Mouse (Mus musculus) embryonic facial prominence, embryonic 11.5 days (tissue): Measurements from ENCODE around the gene Acbd3. TPM values are rescaled to one million over a fixed set of nuclear protein-coding genes. Genes with fewer than 3 reads are reported as not detected.

Experiments used
- ATAC-seq: fragments of 200-750 bp; cut with Nextera tagmentation; replicated peaks from 2 replicates; pipeline ENCODE4 v1.8.0; 2017; ENCODE audit warnings: low read depth; ENCODE audit not compliant: insufficient number of reproducible peaks, low FRiP score, low TSS enrichment
- DNase-seq: peaks from one replicate; pipeline ENCODE4 v3.0.0-alpha.2; 2015; ENCODE audit warnings: low spot score
- H3K27ac ChIP-seq: fragments of 300-500 bp; sonication (generic); replicated peaks from 2 replicates; pipeline ENCODE4 v1.5.1; 2014; ENCODE audit warnings: mild to moderate bottlenecking, low read depth, low read length, control low read depth
- H3K27me3 ChIP-seq: fragments of 300-500 bp; sonication (generic); 2 replicates; pipeline ENCODE4 v1.6.1; 2014; ENCODE audit warnings: mild to moderate bottlenecking, low read length, moderate library complexity, mixed read lengths; ENCODE audit not compliant: control insufficient read depth, insufficient read depth
- H3K36me3 ChIP-seq: fragments of 300-500 bp; sonication (generic); replicated peaks from 2 replicates; pipeline ENCODE4 v1.6.1; 2014; ENCODE audit warnings: low read depth, mild to moderate bottlenecking, low read length, moderate library complexity, mixed read lengths; ENCODE audit not compliant: control insufficient read depth, insufficient read depth
- H3K4me1 ChIP-seq: fragments of 300-500 bp; sonication (generic); 2 replicates; pipeline ENCODE4 v1.6.1; 2014; ENCODE audit warnings: low read length, mixed read lengths; ENCODE audit not compliant: control insufficient read depth, insufficient read depth
- H3K4me2 ChIP-seq: fragments of 300-500 bp; sonication (generic); 2 replicates; pipeline ENCODE4 v1.6.1; 2014; ENCODE audit warnings: low read depth, mild to moderate bottlenecking, control low read depth, low read length, moderate library complexity
- H3K4me3 ChIP-seq: fragments of 300-500 bp; sonication (generic); 2 replicates; pipeline ENCODE4 v1.5.1; 2014; ENCODE audit warnings: low read depth, low read length, control low read depth
- H3K9ac ChIP-seq: fragments of 300-500 bp; sonication (generic); replicated peaks from 2 replicates; pipeline ENCODE4 v1.6.1; 2014; ENCODE audit warnings: mild to moderate bottlenecking, control low read depth, low read length
- H3K9me3 ChIP-seq: fragments of 300-500 bp; sonication (generic); replicated peaks from 2 replicates; pipeline ENCODE4 v1.6.1; 2016; ENCODE audit warnings: mild to moderate bottlenecking, low read length, inconsistent platforms, mixed read lengths; ENCODE audit not compliant: control insufficient read depth
- WGBS: fragments of 180-500 bp; shearing (Covaris S2); extraction: QIAGEN DNeasy Blood & Tissue Kit; methylation state at CpG from one replicate; pipeline ENCODE4 v1.1.7; 2014; 5-methylcytosine and 5-hydroxymethylcytosine counted together
- polyA plus RNA-seq: library from polyadenylated mRNA; unstranded; fragments of >200 nt; fragmentation: Nextera tagmentation; extraction: Ambion mirVana; gene quantifications from 2 replicates; pipeline ENCODE4 v1.2.1, GENCODE M21; 2014

Acbd3 gene
- polyA plus RNA-seq, 1 experiment from 2014 or later: 20.3 TPM

DNA sequence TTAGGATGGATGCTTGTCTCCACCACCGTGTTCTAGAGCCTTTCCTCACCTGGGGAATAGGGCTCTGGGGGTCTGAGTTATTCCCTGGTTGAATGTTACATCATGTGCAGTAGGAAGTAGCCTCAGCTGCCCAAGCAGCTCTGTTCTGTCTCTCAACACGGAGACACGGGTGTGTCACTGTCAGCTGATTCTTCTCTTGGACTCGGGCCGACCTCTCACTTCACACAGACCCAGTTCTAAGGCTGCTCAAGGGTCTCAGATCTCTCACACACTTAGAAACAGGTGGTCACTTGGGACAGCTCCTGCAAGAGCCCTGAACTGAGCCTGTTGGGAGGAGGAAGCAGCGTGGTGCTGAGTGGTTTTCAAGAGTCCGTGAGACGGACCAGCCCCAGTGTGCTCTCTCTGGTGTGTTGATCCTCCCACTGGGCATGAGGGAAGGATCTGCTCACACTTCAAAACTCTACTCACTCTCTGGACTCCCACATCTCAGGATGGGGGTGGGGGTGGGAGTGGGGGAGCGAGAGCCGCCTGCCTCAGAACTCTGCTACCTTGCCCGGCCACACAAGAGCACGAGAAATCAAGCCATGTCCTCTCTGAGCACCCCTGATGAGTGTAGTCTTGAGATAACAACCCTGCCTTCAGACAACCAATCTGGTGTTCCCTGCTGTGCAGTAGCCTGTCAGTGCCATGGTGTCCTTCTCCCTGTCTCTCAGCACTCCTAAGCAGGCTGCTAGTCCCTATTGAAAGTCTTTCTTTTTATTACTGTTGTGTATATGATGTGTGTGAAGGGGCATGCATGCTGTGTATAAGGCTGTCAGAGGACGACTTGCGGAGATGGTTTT lies 16.7 kb upstream of the Acbd3 start:
- H3K4me1 ChIP-seq: no peaks in the 10 kb centered on the region
- no peak for ATAC-seq
- H3K9ac ChIP-seq: no peak overlapping the region
- DNase-seq: no peak
- H3K27me3 ChIP-seq: no peaks in the 10 kb centered on the region
- H3K4me2 ChIP-seq: no peak overlapping the region
- no peak overlapping the region for H3K27ac ChIP-seq
- H3K4me3 ChIP-seq: no peak overlapping the region
- no peaks in the 10 kb centered on the region for H3K9me3 ChIP-seq
- H3K36me3 ChIP-seq: no peaks in the 10 kb centered on the region
- 69% methylated on average over 14 of the region's 14 CpGs for WGBS

DNA sequence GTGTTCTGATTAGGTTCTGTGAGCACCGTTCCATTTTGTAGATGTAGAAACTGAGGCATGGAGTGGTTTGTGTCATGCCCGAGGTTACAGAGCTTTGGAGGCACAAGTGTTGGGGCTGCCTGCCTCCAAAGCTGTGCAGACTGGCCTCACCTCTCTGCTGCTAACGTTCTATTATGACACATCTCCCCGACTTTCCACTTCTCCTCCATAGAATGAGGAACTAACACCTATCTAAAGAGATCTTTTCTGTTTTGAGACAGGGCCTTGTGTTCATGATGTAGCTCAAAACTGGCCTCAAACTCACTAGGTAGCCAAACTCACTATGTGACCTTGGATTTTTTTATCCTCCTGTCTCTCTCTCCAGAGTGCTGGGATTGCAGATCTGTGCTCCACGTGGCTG lies 7.1 kb upstream of the Acbd3 start:
- no peak for DNase-seq
- Histone ChIP-seq H3K9me3 (no peaks in the 10 kb centered on the region), H3K4me1 (no peaks in the 10 kb centered on the region), H3K27me3 (no peaks in the 10 kb centered on the region), H3K36me3 (no peaks in the 10 kb centered on the region), H3K9ac (no peak overlapping the region), H3K27ac (no peak overlapping the region), H3K4me2 (no peak overlapping the region), H3K4me3 (no peak overlapping the region)
- 83% methylated on average over 5 of the region's 5 CpGs for WGBS
- ATAC-seq: no peak

DNA sequence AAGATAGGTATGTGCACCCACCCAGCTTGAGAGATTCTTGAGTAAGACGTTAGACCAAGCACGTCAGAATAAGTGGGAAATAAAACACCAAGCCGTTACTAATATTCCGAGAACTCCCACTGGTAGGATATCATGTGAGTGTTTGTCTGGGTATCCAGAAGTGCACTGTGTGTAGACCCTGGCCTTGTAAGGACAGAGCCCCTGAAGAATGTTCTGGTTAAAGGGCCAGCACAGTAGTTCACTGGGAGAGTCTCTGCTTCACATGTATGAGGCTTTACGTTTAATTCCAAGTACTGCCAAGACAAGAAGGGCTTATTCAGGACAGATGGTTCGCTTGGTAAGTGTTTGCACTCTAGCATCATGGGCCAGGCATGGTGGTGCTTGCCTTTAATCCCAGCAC lies 6.4 kb upstream of the Acbd3 start:
- H3K4me3 ChIP-seq: no peak overlapping the region
- no peaks in the 10 kb centered on the region for H3K27me3 ChIP-seq
- H3K4me2 ChIP-seq: no peak overlapping the region
- H3K9me3 ChIP-seq: no peaks in the 10 kb centered on the region
- ATAC-seq: no peak
- H3K9ac ChIP-seq: no peak overlapping the region
- no peak overlapping the region for H3K27ac ChIP-seq
- DNase-seq: no peak
- 82% methylated on average over 6 of the region's 6 CpGs for WGBS
- no peaks in the 10 kb centered on the region for H3K36me3 ChIP-seq
- no peaks in the 10 kb centered on the region for H3K4me1 ChIP-seq

DNA sequence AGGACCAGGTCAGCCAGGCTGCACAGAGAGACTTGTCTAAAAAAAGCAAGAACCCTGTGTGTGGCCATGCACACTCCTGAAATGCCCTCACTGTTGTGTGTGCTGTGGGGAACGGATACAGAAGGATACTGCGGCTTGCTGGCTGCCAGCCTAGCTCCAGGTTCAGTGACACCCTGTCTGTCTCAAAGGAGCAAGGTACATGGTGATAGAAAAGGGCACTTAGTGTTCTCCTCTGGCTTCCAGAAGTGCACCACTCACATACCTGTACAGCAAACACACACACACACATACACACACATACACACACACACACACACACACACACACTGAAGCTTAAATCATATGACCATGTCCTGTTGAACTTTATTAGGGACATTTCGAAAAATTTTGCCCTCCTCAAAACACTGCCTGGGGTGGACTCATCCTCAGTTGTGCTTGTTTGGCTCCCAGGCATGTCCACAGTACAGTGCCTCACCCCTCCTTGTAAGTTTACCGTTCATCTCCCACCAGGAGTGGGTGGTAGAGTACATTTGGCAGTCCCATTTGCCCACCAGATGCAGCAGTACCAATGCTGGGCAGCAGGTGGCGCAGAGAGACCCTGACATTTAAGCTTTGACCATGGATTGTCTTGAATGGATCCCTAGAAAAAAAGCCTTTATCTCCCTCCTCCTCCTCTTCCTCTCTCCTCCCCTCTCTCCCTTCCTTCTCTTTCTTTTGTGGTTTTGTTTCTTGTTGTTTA lies 5.7 kb upstream of the Acbd3 start:
- WGBS: 43% methylated on average over 5 of the region's 5 CpGs

DNA sequence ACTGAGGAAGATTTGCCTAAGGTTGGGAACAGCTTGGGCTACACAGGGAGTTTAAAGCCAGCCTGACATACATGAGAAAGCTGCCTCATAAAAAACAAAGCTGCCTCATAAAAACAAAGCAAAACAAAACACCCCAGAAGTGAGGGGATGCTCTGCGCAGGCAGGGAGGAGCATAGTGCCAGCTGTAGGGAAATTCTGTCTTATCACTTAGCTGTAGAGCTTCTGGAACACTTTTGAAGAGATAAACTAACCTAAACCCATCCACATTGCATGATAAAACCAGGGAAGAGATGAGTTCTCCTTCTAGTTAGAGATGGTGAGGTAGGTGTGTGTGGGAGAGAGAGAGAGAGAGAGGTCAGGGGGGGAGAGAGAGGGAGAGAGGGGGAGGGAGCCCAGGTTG lies 3.2 kb upstream of the Acbd3 start:
- 75% methylated on average over 1 of the region's 1 CpGs for WGBS
- Histone ChIP-seq H3K27me3 (no peaks in the 10 kb centered on the region), H3K4me2 (no peak overlapping the region), H3K4me1 (no peaks in the 10 kb centered on the region), H3K27ac (no peak overlapping the region), H3K9me3 (no peaks in the 10 kb centered on the region), H3K9ac (no peak overlapping the region), H3K36me3 (no peaks in the 10 kb centered on the region), H3K4me3 (no peak overlapping the region)
- DNase-seq: no peak
- no peak for ATAC-seq

More for the DNA sequence above, 5.7 kb upstream of the Acbd3 start:
- Histone ChIP-seq H3K4me2 (no peak overlapping the region), H3K4me1 (no peaks in the 10 kb centered on the region), H3K27ac (no peak overlapping the region), H3K36me3 (no peaks in the 10 kb centered on the region), H3K9me3 (no peaks in the 10 kb centered on the region), H3K4me3 (no peak overlapping the region), H3K27me3 (no peaks in the 10 kb centered on the region), H3K9ac (no peak overlapping the region)
- DNase-seq (peak; percentile 84), ATAC-seq (0 out of 2 replicates have a peak, but pooled peaks have one; percentile 39)

DNA sequence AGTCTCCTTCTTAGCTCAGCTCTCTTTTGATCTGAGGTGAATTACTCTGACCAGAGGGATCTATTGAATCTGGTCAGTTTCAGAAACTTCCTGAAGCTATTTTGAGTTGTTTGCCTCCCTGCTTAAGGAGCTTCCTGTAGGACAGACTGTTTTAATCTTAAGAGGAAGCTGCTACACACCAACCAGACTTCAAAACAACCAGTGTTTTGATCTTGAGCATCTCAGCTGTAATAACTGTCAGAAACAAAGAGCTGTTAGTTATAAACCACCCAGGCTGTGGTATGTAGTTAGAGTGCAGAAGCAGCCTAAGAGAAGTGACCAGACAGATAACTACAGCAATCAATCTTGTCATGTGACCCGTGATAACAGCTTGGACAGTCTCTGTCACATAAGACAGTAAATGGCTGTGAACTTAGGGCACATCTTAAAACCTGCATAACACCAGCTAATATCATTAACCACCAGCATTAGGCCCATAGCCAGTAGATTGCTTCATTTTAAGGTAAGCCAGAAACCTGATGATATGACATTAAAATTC lies 2.1 kb upstream of the Acbd3 start:
- Histone ChIP-seq H3K4me1 (no peaks in the 10 kb centered on the region), H3K9me3 (no peaks in the 10 kb centered on the region), H3K36me3 (no peaks in the 10 kb centered on the region), H3K27ac (no peak overlapping the region), H3K27me3 (no peaks in the 10 kb centered on the region), H3K4me2 (no peak overlapping the region), H3K9ac (no peak overlapping the region), H3K4me3 (no peak overlapping the region)
- ATAC-seq (no peak), DNase-seq (no peak)
- WGBS: 48% methylated on average over 1 of the region's 1 CpGs

DNA sequence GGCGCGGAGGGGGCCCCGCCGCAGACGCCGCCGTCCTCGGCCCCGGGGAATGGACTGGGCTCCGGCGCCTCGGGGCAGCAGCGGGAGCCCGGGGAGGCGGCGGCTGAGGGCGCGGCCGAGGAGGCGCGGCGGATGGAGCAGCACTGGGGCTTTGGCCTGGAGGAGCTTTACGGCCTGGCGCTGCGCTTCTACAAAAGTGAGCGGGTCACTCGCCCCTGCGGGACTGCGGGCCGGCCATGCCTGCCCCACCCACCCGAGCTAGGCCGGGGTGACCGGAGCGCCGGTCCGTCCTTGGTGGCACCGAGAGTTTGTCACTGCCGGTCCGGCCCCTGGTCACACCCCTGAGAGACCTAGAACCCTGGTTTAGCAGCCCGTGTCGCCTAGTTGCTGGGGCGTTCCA lies 340 bp downstream of the Acbd3 start:
- no peak for DNase-seq
- no peaks in the 10 kb centered on the region for H3K4me1 ChIP-seq
- H3K9ac ChIP-seq: peak overlapping the region; percentile 97
- H3K27ac ChIP-seq: peak overlapping the region; percentile 93
- H3K4me2 ChIP-seq: peak overlapping the region; percentile 38
- WGBS: under 1% methylated on average over 40 of the region's 42 CpGs
- peak; percentile 74 for ATAC-seq
- H3K27me3 ChIP-seq: no peaks in the 10 kb centered on the region
- H3K4me3 ChIP-seq: peak overlapping the region; percentile 99
- H3K36me3 ChIP-seq: no peaks in the 10 kb centered on the region
- no peaks in the 10 kb centered on the region for H3K9me3 ChIP-seq

DNA sequence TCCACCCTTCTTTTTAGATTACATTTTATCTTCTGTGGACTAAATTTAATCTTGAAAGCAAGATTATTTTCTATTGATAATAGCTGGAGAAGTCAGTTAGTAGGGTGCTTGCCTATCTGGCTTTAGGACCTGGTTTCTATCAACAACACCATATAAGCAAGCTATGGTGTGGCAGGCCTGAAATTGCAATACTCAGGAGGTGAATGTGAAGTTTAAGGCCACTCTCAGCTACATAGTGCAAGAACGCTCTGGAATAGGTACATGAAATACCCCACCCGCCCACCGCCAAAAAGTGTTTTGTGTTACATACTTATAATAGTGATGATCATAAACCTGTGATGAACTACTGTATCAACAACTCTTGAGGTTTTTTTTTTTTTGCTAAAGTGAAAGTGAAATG lies 3.4 kb downstream of the Acbd3 start:
- H3K27me3 ChIP-seq: no peaks in the 10 kb centered on the region
- peaks cover 1% of the 10 kb centered on the region for H3K36me3 ChIP-seq
- no peak overlapping the region for H3K4me3 ChIP-seq
- no peaks in the 10 kb centered on the region for H3K9me3 ChIP-seq
- no peaks in the 10 kb centered on the region for H3K4me1 ChIP-seq
- whole genome bisulfite sequencing: 97% methylated on average over 3 of the region's 3 CpGs
- ATAC-seq: no peak
- H3K4me2 ChIP-seq: no peak overlapping the region
- no peak overlapping the region for H3K9ac ChIP-seq
- no peak overlapping the region for H3K27ac ChIP-seq
- DNase-seq: no peak
